Mouse (Mus musculus) bone marrow macrophage, adult 2 months (primary cell): ENCODE measurements around the gene Pabpc4.

Experiments
- CTCF ChIP-seq: IDR thresholded peaks from 2 replicates; pipeline ENCODE4 v1.5.1; 2012; ENCODE audit warnings: low read depth, mild to moderate bottlenecking, low read length, moderate library complexity
- POLR2A ChIP-seq: IDR thresholded peaks from 2 replicates; pipeline ENCODE4 v1.6.1; 2012; ENCODE audit warnings: mild to moderate bottlenecking, low read depth, low read length, borderline replicate concordance

- TF ChIP-seq CTCF, result no peak
- no peak for TF ChIP-seq POLR2A
These were observed 50.9 kb downstream of the Pabpc4 start for GRCm38 (mm10) chr4:123313010-123313409.
